Mouse (Mus musculus): ENCODE data around the gene Plod2. TPM values are rescaled to one million over a fixed set of nuclear protein-coding genes. Genes with fewer than 3 reads are reported as not detected.

The Plod2 gene
- total and polyA plus RNA-seq, 3 experiments, result not detected

GRCm38 (mm10) chr9:92560840-92561547, 19.0 kb downstream of the Plod2 start:
- Histone ChIP-seq H3K27me3 (replicated peaks) (no peaks in the 10 kb centered on the region), H3K9me3 (replicated peaks; ENCODE audit: low read length) (no peaks in the 10 kb centered on the region), H3K79me2 (replicated peaks; ENCODE audit: control insufficient read depth, extremely low read depth, insufficient read depth, poor library complexity, severe bottlenecking) (no peaks in the 10 kb centered on the region), H3K36me3 (replicated peaks in 1 of 2; ENCODE audit: control insufficient read depth in 1 of 2, insufficient read depth in 1 of 2, low read length in 1 of 2) (no peaks in the 10 kb centered on the region), H3K4me1 (ENCODE audit: control insufficient read depth in 1 of 2, insufficient read depth in 2 of 2) (no peaks in the 10 kb centered on the region), H3K27ac (ENCODE audit: insufficient read depth, low read depth) (no peak overlapping the region), H3K4me3 (replicated peaks in 1 of 3; ENCODE audit: low read depth in 2 of 3, low read length in 2 of 3, poor library complexity in 1 of 3) (no peak overlapping the region), H3K4me2 (ENCODE audit: insufficient read depth, low read depth, poor library complexity, severe bottlenecking) (no peak overlapping the region), H3K9ac (ENCODE audit: insufficient read depth, low read depth) (no peak overlapping the region)
- dilution Hi-C loops (cut with MboI; ENCODE audit: extremely low pct_ligation_motif_present, extremely low pct_unique_long_range_greater_than_20kb, low sequenced_read_pairs), result no loop called here
- DNase-seq (ENCODE audit: extremely low read depth), result no peak
- in situ Hi-C loops (cut with MboI; ENCODE audit: low pct_ligation_motif_present, low pct_unique_long_range_greater_than_20kb, low sequenced_read_pairs), result no loop called here
- TF ChIP-seq PAX5 (IDR thresholded peaks at IDR 0.05; ENCODE audit: low read length) (no peak), BHLHE40 (IDR thresholded peaks at IDR 0.05; ENCODE audit: low read depth, low read length) (no peak), NRF1 (IDR thresholded peaks at IDR 0.05; ENCODE audit: low read depth, low read length) (no peak), JUN (IDR thresholded peaks at IDR 0.05; ENCODE audit: insufficient read depth, low read depth, low read length) (no peak), RCOR1 (conservative IDR thresholded peaks at IDR 0.05; ENCODE audit: low read depth, low read length) (no peak), HCFC1 (IDR thresholded peaks at IDR 0.05; ENCODE audit: low read depth, low read length) (no peak), MEF2A (IDR thresholded peaks at IDR 0.05; ENCODE audit: borderline replicate concordance, low read depth, low read length) (no peak), ETS1 (conservative IDR thresholded peaks at IDR 0.05; ENCODE audit: low read depth, low read length) (no peak), MAZ (IDR thresholded peaks at IDR 0.05; ENCODE audit: low read depth, low read length) (no peak), NELFE (IDR thresholded peaks at IDR 0.05; ENCODE audit: low read depth, low read length) (no peak), IRF4 (IDR thresholded peaks at IDR 0.05; ENCODE audit: low read depth, low read length) (no peak), ZMIZ1 (IDR thresholded peaks at IDR 0.05; ENCODE audit: low read depth, low read length) (no peak), ELF1 (IDR thresholded peaks at IDR 0.05; ENCODE audit: low read depth, low read length) (no peak), USF2 (conservative IDR thresholded peaks at IDR 0.05; ENCODE audit: low read depth, low read length) (no peak), JUND (conservative IDR thresholded peaks at IDR 0.05; ENCODE audit: low read depth, low read length) (no peak), MXI1 (IDR thresholded peaks at IDR 0.05; ENCODE audit: low read depth, low read length) (no peak), MAX (IDR thresholded peaks at IDR 0.05; ENCODE audit: low read length) (no peak)

DNA sequence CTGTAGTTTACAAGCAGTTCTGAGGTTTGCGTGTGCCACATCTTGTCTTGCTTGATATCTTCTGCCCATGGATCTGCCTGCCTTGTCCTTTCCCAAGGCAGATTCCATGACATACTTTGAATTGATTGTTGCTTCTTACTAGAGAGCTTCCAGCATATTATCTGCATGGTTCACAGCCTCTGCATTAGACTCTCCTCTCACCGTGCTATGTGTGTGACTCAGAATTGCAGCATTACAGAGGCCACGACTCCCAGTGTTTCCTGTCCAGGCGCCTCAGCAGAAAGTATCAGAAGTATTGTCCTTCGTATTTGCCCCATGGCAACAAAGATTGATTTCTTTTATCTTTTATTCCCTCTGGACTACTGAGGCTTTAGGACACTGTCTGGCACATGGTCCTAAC, 20.4 kb downstream of the Plod2 start:
- H3K4me2 ChIP-seq (ENCODE audit: insufficient read depth, low read depth, poor library complexity, severe bottlenecking), result no peak overlapping the region
- in situ Hi-C loops (cut with MboI; ENCODE audit: low pct_ligation_motif_present, low pct_unique_long_range_greater_than_20kb, low sequenced_read_pairs) (no loop called here), dilution Hi-C loops (cut with MboI; ENCODE audit: extremely low pct_ligation_motif_present, extremely low pct_unique_long_range_greater_than_20kb, low sequenced_read_pairs) (no loop called here)
- no peaks in the 10 kb centered on the region for H3K9me3 ChIP-seq (replicated peaks; ENCODE audit: low read length)
- H3K4me1 ChIP-seq (ENCODE audit: control insufficient read depth in 1 of 2, insufficient read depth in 2 of 2), result no peaks in the 10 kb centered on the region
- no peaks in the 10 kb centered on the region for H3K79me2 ChIP-seq (replicated peaks; ENCODE audit: control insufficient read depth, extremely low read depth, insufficient read depth, poor library complexity, severe bottlenecking)
- H3K4me3 ChIP-seq (replicated peaks in 1 of 3; ENCODE audit: low read depth in 2 of 3, low read length in 2 of 3, poor library complexity in 1 of 3), result no peak overlapping the region
- no peak overlapping the region for H3K9ac ChIP-seq (ENCODE audit: insufficient read depth, low read depth)
- H3K27me3 ChIP-seq (replicated peaks), result no peaks in the 10 kb centered on the region
- TF ChIP-seq MEF2A (IDR thresholded peaks at IDR 0.05; ENCODE audit: borderline replicate concordance, low read depth, low read length) (no peak), E2F4 (IDR thresholded peaks at IDR 0.05; ENCODE audit: insufficient replicate concordance, low read depth, low read length) (no peak), SIN3A (IDR thresholded peaks at IDR 0.05; ENCODE audit: low read length) (no peak), USF1 (IDR thresholded peaks at IDR 0.05; ENCODE audit: low read depth, low read length) (no peak), IRF4 (IDR thresholded peaks at IDR 0.05; ENCODE audit: low read depth, low read length) (no peak), RAD21 (IDR thresholded peaks at IDR 0.05; ENCODE audit: low read depth, low read length) (no peak), POLR2AphosphoS2 (IDR thresholded peaks at IDR 0.05; ENCODE audit: low read depth, low read length) (no peak), HCFC1 (IDR thresholded peaks at IDR 0.05; ENCODE audit: low read depth, low read length) (no peak), UBTF (IDR thresholded peaks at IDR 0.05; ENCODE audit: low read depth, low read length) (no peak)
- H3K27ac ChIP-seq (ENCODE audit: insufficient read depth, low read depth), result no peak overlapping the region
- DNase-seq (ENCODE audit: extremely low read depth), result no peak
- no peaks in the 10 kb centered on the region for H3K36me3 ChIP-seq (replicated peaks in 1 of 2; ENCODE audit: control insufficient read depth in 1 of 2, insufficient read depth in 1 of 2, low read length in 1 of 2)

Measured in CH12.LX (cell line).